Comparison of ENCODE assay signal across 8 mouse cellular contexts in the genomic region with DNA sequence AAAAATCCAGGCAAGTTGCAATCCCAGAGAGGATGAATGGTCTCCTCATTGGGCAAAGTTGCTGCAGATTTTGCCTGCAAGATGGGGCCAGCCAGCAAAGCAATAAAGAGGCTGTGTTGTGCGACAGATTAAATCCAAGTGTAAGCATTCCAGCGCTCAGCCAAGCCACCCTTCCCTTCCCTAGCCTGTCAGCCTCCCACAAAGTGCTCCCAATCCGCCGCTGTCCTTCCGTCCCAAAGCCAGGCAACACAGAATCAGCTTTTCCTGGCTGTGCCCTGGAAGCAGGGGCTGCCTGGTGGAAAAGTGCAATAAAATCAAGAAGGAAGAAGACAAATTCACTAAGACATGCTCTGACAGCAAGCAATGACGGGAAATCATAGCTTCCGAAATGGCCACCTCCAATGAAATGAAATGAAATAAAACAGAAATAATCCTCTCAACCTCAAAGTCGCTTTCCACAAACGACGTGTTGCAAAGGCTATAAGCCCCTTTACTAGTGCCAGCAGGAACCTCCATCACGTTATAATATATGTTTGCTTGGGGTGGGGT.
DNase-seq lines count a peak whose midpoint lies in the region; ATAC-seq lines count a peak whose summit lies in the region.

No protein-coding gene starts in this region.

- H3K27me3 ChIP-seq in lung, embryonic 16.5 days (ENCODE audit: control insufficient read depth, insufficient read depth, low read depth, low read length), result no peaks in the 10 kb centered on the region
- peaks cover 2% of the 10 kb centered on the region; the same call in 1 of the 2 replicates for H3K27me3 ChIP-seq in heart, embryonic 11.5 days (ENCODE audit: control insufficient read depth, insufficient read depth, low read length)
- H3K27me3 ChIP-seq in neural tube, embryonic 14.5 days (ENCODE audit: control insufficient read depth, insufficient read depth, low read length), result no peaks in the 10 kb centered on the region

- peak overlapping the region; percentile 60 for H3K4me3 ChIP-seq in lung, embryonic 16.5 days (ENCODE audit: low read length)
- peak overlapping the region; percentile 60 for H3K4me3 ChIP-seq in heart, embryonic 11.5 days (ENCODE audit: low read depth, low read length)
- H3K4me3 ChIP-seq in neural tube, embryonic 14.5 days (ENCODE audit: low read depth, low read length), result peak overlapping the region; percentile 41

- H3K4me1 ChIP-seq in lung, embryonic 16.5 days (replicated peaks; ENCODE audit: control insufficient read depth, insufficient read depth, low read length), result peaks cover 14% of the 10 kb centered on the region
- H3K4me1 ChIP-seq in heart, embryonic 11.5 days (ENCODE audit: control insufficient read depth, insufficient read depth, low read length), result peaks cover 7% of the 10 kb centered on the region
- H3K4me1 ChIP-seq in neural tube, embryonic 14.5 days (ENCODE audit: control insufficient read depth, insufficient read depth, low read length), result peaks cover 24% of the 10 kb centered on the region

- H3K27ac ChIP-seq in lung, embryonic 16.5 days (ENCODE audit: low read length), result no peak overlapping the region
- no peak overlapping the region for H3K27ac ChIP-seq in heart, embryonic 11.5 days (ENCODE audit: low read depth, low read length)
- 0 out of 2 replicates have a peak overlapping the region, but pooled peaks have one; percentile 39 for H3K27ac ChIP-seq in neural tube, embryonic 14.5 days (ENCODE audit: low read depth, low read length)

- DNase-seq in lung, postnatal 10 days, result no peak
- DNase-seq in kidney, postnatal 36 days, result peak; percentile 46 to 54
- DNase-seq in ovary, postnatal 14 days (ENCODE audit: low spot score), result no peak
- DNase-seq in embryo, embryonic 10.5 days (ENCODE audit: low spot score), result no peak

- 12% methylated on average over 11 of the region's 11 CpGs for WGBS in lung, embryonic 16.5 days
- 13% methylated on average over 11 of the region's 11 CpGs for WGBS in heart, embryonic 11.5 days (ENCODE audit: insufficient replicate concordance)
- WGBS in neural tube, embryonic 14.5 days, result 25% methylated on average over 11 of the region's 11 CpGs

- ATAC-seq in lung, embryonic 16.5 days (ENCODE audit: low read depth), result no peak
- ATAC-seq in heart, embryonic 11.5 days (replicated peaks; ENCODE audit: insufficient number of reproducible peaks, low FRiP score, low TSS enrichment), result no peak
- ATAC-seq in neural tube, embryonic 14.5 days (ENCODE audit: low read depth), result no peak
- ATAC-seq in granulocyte monocyte progenitor cell, adult 5-6 weeks (replicated peaks; ENCODE audit: poor library complexity, severe bottlenecking), result no peak

- H3K4me2 ChIP-seq in lung, embryonic 16.5 days (ENCODE audit: low read depth, low read length), result peak overlapping the region; percentile 97
- H3K4me2 ChIP-seq in heart, embryonic 11.5 days, result peak overlapping the region; percentile 100
- H3K4me2 ChIP-seq in neural tube, embryonic 14.5 days (ENCODE audit: low read depth, low read length), result peak overlapping the region; percentile 98

- no peaks in the 10 kb centered on the region for H3K9me3 ChIP-seq in lung, embryonic 16.5 days (ENCODE audit: control insufficient read depth, low read length)
- H3K9me3 ChIP-seq in heart, embryonic 11.5 days (replicated peaks; ENCODE audit: control insufficient read depth, low read length), result no peaks in the 10 kb centered on the region
- no peaks in the 10 kb centered on the region for H3K9me3 ChIP-seq in neural tube, embryonic 14.5 days (ENCODE audit: control insufficient read depth, low read length)

- no peaks in the 10 kb centered on the region for H3K36me3 ChIP-seq in lung, embryonic 16.5 days (ENCODE audit: control insufficient read depth, insufficient read depth, low read length)
- no peaks in the 10 kb centered on the region for H3K36me3 ChIP-seq in heart, embryonic 11.5 days (ENCODE audit: control insufficient read depth, insufficient read depth, low read length)
- H3K36me3 ChIP-seq in neural tube, embryonic 14.5 days (ENCODE audit: control insufficient read depth, insufficient read depth, low read length), result no peaks in the 10 kb centered on the region

- H3K9ac ChIP-seq in lung, embryonic 16.5 days (ENCODE audit: low read length), result peak overlapping the region; percentile 67
- H3K9ac ChIP-seq in heart, embryonic 11.5 days (ENCODE audit: low read depth, low read length), result peak overlapping the region; percentile 70
- peak overlapping the region; percentile 63; the same call in 1 of the 2 replicates for H3K9ac ChIP-seq in neural tube, embryonic 14.5 days (replicated peaks; ENCODE audit: low read depth, low read length)

Comparison
In these comparisons a context has a peak if more than half of its experiments do, and no peak if none do; other contexts are left out.
1. DNase-seq: peak in kidney, postnatal 36 days (2 of 2); none in lung, postnatal 10 days (single experiment), ovary, postnatal 14 days (single experiment) and embryo, embryonic 10.5 days (single experiment).
2. Peak in every context shown above with its lines, with median percentiles within 50 percentile points of each other: H3K4me2 ChIP-seq, H3K4me3 ChIP-seq and H3K9ac ChIP-seq.